Mouse (Mus musculus): Measurements from ENCODE around the gene Ttc21a.

DNA sequence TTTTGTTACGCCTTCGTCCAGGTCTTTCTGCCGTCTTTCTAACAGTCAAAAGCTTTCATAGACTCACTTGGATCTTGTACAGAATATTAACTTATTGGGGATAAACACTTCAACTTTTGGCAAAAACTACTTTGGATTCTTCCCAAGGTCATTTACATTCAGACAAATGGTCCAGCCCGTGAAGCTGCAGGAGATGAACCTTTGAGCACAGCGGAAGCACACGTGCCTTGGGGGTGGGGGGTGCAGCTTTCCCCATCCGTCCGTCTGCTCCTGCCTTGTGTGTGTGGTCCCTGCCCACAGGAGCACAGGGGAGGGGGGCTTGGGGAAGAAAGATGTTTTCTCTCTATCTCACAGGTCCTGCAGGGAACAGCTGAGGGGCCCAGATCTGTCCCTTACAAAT is 11.7 kb upstream of the Ttc21a start:
- no peak for TF ChIP-seq TAL1 (IDR thresholded peaks at IDR 0.05; ENCODE audit: low read length)
- no peak for TF ChIP-seq GATA1 (IDR thresholded peaks at IDR 0.05; ENCODE audit: low read length)

Measured in erythroblast, embryonic 14.5 days (primary cell).